Mouse (Mus musculus) erythroblast, embryonic 14.5 days (primary cell): ENCODE results near the gene Hes5.

ENCODE experiments used
- GATA1 ChIP-seq: IDR thresholded peaks from 2 replicates; pipeline ENCODE4 v1.6.1; 2012; ENCODE audit warnings: low read length, inconsistent platforms, mixed read lengths
- TAL1 ChIP-seq: IDR thresholded peaks from 3 replicates; pipeline ENCODE4 v1.6.1; 2012; ENCODE audit warnings: low read length, inconsistent platforms, mixed read lengths

- TF ChIP-seq GATA1, result no peak
- no peak for TF ChIP-seq TAL1
Measured at GRCm38 (mm10) chr4:154981530-154981929, 20.8 kb downstream of the Hes5 start.
